Mouse (Mus musculus) frontal cortex, adult 2 months (tissue): ENCODE measurements around the gene Galc. TPM values are rescaled to one million over a fixed set of nuclear protein-coding genes. Genes with fewer than 3 reads are reported as not detected.
"Not testable (repeated sequence)": the region's sequence is repeated elsewhere in the genome, so short reads cannot be mapped to it uniquely, and the experiment has no call there.

Experiments
- DNase-seq, 2 experiments: peaks; one replicate each; pipeline ENCODE4 v3.0.0; 2022; ENCODE audit warnings: low spot score in 1 of 2; ENCODE audit errors: extremely low spot score in 1 of 2
- polyA plus RNA-seq: library from polyadenylated mRNA; depleted of rRNA; stranded (reverse); fragments of >200 nt; gene quantifications from 2 replicates; pipeline ENCODE4 v1.2.3, GENCODE M21; 2012

The Galc gene
- polyA plus RNA-seq, 1 experiment = 34.5 TPM

GRCm38 (mm10) chr12:98255373-98255995 lies 3.8 kb downstream of the Galc start:
- no peak for DNase-seq

- DNase-seq = no peak
Observed at GRCm38 (mm10) chr12:98252417-98252816, 6.8 kb downstream of the Galc start.

- no peak for DNase-seq
Observed at GRCm38 (mm10) chr12:98250327-98250726, 8.9 kb downstream of the Galc start.

GRCm38 (mm10) chr12:98249671-98250070 lies 9.6 kb downstream of the Galc start:
- no peak for DNase-seq

- no peak for DNase-seq
Observed at GRCm38 (mm10) chr12:98246835-98247234, 12.4 kb downstream of the Galc start.

GRCm38 (mm10) chr12:98244865-98245264 lies 14.4 kb downstream of the Galc start:
- DNase-seq = no peak

- DNase-seq = peak in 1 of 2 experiments; percentile 26
Observed at GRCm38 (mm10) chr12:98244161-98244560, 15.1 kb downstream of the Galc start.

- not testable (repeated sequence) for DNase-seq
Observed at GRCm38 (mm10) chr12:98238478-98238877, 20.8 kb downstream of the Galc start.

- no peak for DNase-seq
Observed at GRCm38 (mm10) chr12:98227037-98227436, 32.2 kb downstream of the Galc start.

GRCm38 (mm10) chr12:98223286-98223685 lies 36.0 kb downstream of the Galc start:
- no peak for DNase-seq

GRCm38 (mm10) chr12:98216432-98216831 lies 42.8 kb downstream of the Galc start:
- DNase-seq = no peak

GRCm38 (mm10) chr12:98215512-98215911 lies 43.7 kb downstream of the Galc start:
- no peak for DNase-seq

- DNase-seq = no peak
Observed at GRCm38 (mm10) chr12:98214191-98214590, 45.1 kb downstream of the Galc start.

- no peak for DNase-seq
Observed at GRCm38 (mm10) chr12:98213791-98214190, 45.5 kb downstream of the Galc start.

GRCm38 (mm10) chr12:98213332-98213731 lies 45.9 kb downstream of the Galc start:
- DNase-seq = no peak

GRCm38 (mm10) chr12:98212457-98213175 lies 46.6 kb downstream of the Galc start:
- peak in 1 of 2 experiments; percentile 50 for DNase-seq

- DNase-seq = no peak
Observed at GRCm38 (mm10) chr12:98210495-98210894, 48.8 kb downstream of the Galc start.

GRCm38 (mm10) chr12:98208104-98208503 lies 51.2 kb downstream of the Galc start:
- DNase-seq = no peak

- no peak for DNase-seq
Observed at GRCm38 (mm10) chr12:98205450-98206051, 53.7 kb downstream of the Galc start.

- DNase-seq = no peak
Observed at GRCm38 (mm10) chr12:98197401-98197800, 61.9 kb downstream of the Galc start.

GRCm38 (mm10) chr12:98190201-98190600 lies 69.1 kb downstream of the Galc start:
- DNase-seq = no peak

GRCm38 (mm10) chr12:98189096-98189495 lies 70.2 kb downstream of the Galc start:
- no peak for DNase-seq
